Mouse (Mus musculus): ENCODE results near the gene Tagln2.

- TF ChIP-seq CTCF (IDR thresholded peaks at IDR 0.05; ENCODE audit: control insufficient read depth, insufficient read depth, insufficient read length): no peak
- TF ChIP-seq MYOG (IDR thresholded peaks at IDR 0.05; ENCODE audit: control insufficient read depth, extremely low read depth, insufficient read length): no peak
- TF ChIP-seq CEBPB (IDR thresholded peaks at IDR 0.05; ENCODE audit: low read depth): no peak
- no peak for TF ChIP-seq USF1 (IDR thresholded peaks at IDR 0.05; ENCODE audit: low read depth)
- no peak for TF ChIP-seq MYOD1 (IDR thresholded peaks at IDR 0.05; ENCODE audit: control insufficient read depth, insufficient read length, low read depth)
- TF ChIP-seq MAX (IDR thresholded peaks at IDR 0.05): no peak
- TF ChIP-seq FOSL1 (IDR thresholded peaks at IDR 0.05; ENCODE audit: insufficient read depth, low read length, poor library complexity, severe bottlenecking): no peak
Observed at GRCm38 (mm10) chr1:172507701-172508100, 7.9 kb downstream of the Tagln2 start.
